Mouse (Mus musculus) liver, embryonic 14.5 days (tissue): ENCODE data around the gene Spred1. TPM values are rescaled to one million over a fixed set of nuclear protein-coding genes. Genes with fewer than 3 reads are reported as not detected.

Experiments
- ATAC-seq: fragments of 200-750 bp; cut with Nextera tagmentation; 2 replicates; pipeline ENCODE4 v1.8.0; 2017; ENCODE audit warnings: moderate number of reproducible peaks, mild to moderate bottlenecking, moderate library complexity; ENCODE audit not compliant: insufficient read depth
- DNase-seq, 3 experiments: peaks; one replicate each; pipeline ENCODE4 v3.0.0-alpha.2; 2012 to 2013; ENCODE audit warnings: low read depth in 3 of 3, low spot score in 3 of 3
- H3K27ac ChIP-seq: fragments of 300-500 bp; sonication (generic); 2 replicates; pipeline ENCODE4 v1.5.1; 2014; ENCODE audit warnings: moderate library complexity, mild to moderate bottlenecking, control low read depth, inconsistent platforms
- H3K27me3 ChIP-seq: fragments of 300-500 bp; sonication (generic); 2 replicates; pipeline ENCODE4 v1.6.1; 2014; ENCODE audit warnings: mild to moderate bottlenecking, low read length, moderate library complexity; ENCODE audit not compliant: control insufficient read depth, insufficient read depth
- H3K36me3 ChIP-seq: fragments of 300-500 bp; sonication (generic); replicated peaks from 2 replicates; pipeline ENCODE4 v1.6.1; 2014; ENCODE audit warnings: low read depth; ENCODE audit not compliant: control insufficient read depth, insufficient read depth
- H3K4me1 ChIP-seq, 2 experiments: fragments of 200-500 bp in 1 of 2; fragments of 300-500 bp in 1 of 2; sonication (generic) in 1 of 2; replicated peaks; 2 replicates each; pipeline ENCODE4 v1.6.1; 2012 to 2014; ENCODE audit warnings: antibody characterized with exemption in 1 of 2, inconsistent platforms in 1 of 2, low read length in 1 of 2; ENCODE audit not compliant: control insufficient read depth in 2 of 2, insufficient read depth in 2 of 2
- H3K4me2 ChIP-seq: fragments of 300-500 bp; sonication (generic); 2 replicates; pipeline ENCODE4 v1.6.1; 2014; ENCODE audit warnings: low read depth, mild to moderate bottlenecking, control low read depth, moderate library complexity
- H3K4me3 ChIP-seq, 2 experiments: fragments of 200-500 bp in 1 of 2; fragments of 300-500 bp in 1 of 2; sonication (generic) in 1 of 2; 2 replicates each; pipeline ENCODE4 v1.5.1; 2012 to 2014; ENCODE audit warnings: low read depth in 2 of 2, low read length in 2 of 2, mild to moderate bottlenecking in 2 of 2, control low read depth in 1 of 2, inconsistent platforms in 1 of 2, moderate library complexity in 1 of 2; ENCODE audit not compliant: insufficient read depth in 1 of 2
- H3K9ac ChIP-seq: fragments of 300-500 bp; sonication (generic); replicated peaks from 2 replicates; pipeline ENCODE4 v1.6.1; 2014; ENCODE audit warnings: mild to moderate bottlenecking, control low read depth, moderate library complexity
- H3K9me3 ChIP-seq: fragments of 300-500 bp; sonication (generic); 2 replicates; pipeline ENCODE4 v1.6.1; 2016; ENCODE audit warnings: low read length, mixed read lengths; ENCODE audit not compliant: control insufficient read depth
- CTCF ChIP-seq: IDR thresholded peaks from 2 replicates; pipeline ENCODE4 v1.5.1; 2016; ENCODE audit warnings: antibody characterized with exemption, low read depth, control low read depth
- EP300 ChIP-seq: IDR thresholded peaks from 2 replicates; pipeline ENCODE4 v1.6.1; 2016; ENCODE audit warnings: antibody characterized with exemption, low read depth
- WGBS: fragments of 180-500 bp; shearing (Covaris S2); extraction: QIAGEN DNeasy Blood & Tissue Kit; methylation state at CpG from one replicate; pipeline ENCODE4 v1.1.7; 2014; ENCODE audit not compliant: insufficient replicate concordance; 5-methylcytosine and 5-hydroxymethylcytosine counted together
- polyA plus RNA-seq, 2 experiments: library from polyadenylated mRNA; depleted of rRNA in 1 of 2; stranded (reverse) in 1 of 2; unstranded in 1 of 2; fragments of >200 nt; fragmentation: Nextera tagmentation in 1 of 2; extraction: Ambion mirVana in 1 of 2; gene quantifications; 2 replicates each; pipeline versions ENCODE4 v1.2.1 to v1.2.3; 2012 to 2014

The Spred1 gene
- polyA plus RNA-seq (2012; rRNA removed) (1.5 and 2.4 TPM in 2 replicates), polyA plus RNA-seq (2014; fragmentation: Nextera tagmentation; extraction: Ambion mirVana) (2.7 and 3.4 TPM in 2 replicates)

DNA sequence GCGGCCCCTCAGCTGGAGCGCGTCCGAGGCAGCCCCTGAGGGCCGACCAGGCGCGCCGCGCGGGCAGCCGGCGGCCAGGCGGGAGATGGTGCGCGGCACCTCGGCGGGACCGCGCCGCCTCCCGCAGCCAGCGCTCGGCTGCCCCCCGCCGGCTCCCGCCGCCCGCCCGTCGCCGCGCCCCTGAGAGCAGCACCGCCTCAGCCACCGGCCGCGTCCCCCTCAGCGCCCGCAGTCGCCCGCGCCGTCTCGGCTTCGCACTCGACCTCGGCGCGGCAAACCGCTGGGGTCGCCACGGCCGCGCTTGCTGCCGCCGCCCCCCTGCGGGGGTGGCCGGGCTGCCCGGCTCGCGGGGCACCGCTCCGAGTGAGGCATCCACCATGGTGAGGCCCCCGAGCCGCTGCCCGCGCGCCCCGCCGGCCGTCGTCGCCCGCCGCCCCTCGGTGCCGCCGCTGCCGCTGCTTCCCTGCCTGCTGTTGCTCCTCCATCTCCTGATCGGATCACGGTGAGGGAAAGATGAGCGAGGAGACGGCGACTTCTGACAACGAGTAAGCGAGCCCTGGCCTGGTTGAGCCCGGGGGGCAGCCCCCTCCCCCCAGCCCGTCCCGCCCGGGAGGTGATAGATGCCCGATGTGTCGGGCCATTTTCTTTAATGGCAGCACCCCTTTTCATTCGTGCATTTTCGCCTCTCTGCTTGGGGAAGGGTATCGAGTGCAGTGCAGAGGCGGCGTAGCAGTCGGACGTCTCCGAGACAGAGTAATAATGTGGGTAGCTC is at the start of gene Spred1:
Gene Spred1, plus strand, starts transcription at position 163 of the 772 bp plus-strand sequence.
- peak in 1 of 3 experiments; percentile 7 for DNase-seq
- 1% methylated on average over 74 of the region's 99 CpGs for WGBS
- Histone ChIP-seq H3K4me2 (peak within 1 kb of the TSS; percentile 92), H3K9ac (peak within 1 kb of the TSS; percentile 77), H3K36me3 (no peaks in the 10 kb centered on the region), H3K4me1 (peaks cover 0 to 9% of the 10 kb centered on the region in 2 experiments; a peak in 3 of 4 replicates), H3K27me3 (no peaks in the 10 kb centered on the region), H3K9me3 (no peaks in the 10 kb centered on the region), H3K27ac (peak within 1 kb of the TSS; percentile 60; the same call in 1 of the 2 replicates), H3K4me3 (peak within 1 kb of the TSS; percentile 81 to 90)
- TF ChIP-seq CTCF, result no peak
- TF ChIP-seq EP300, result no peak
- peak; percentile 46; the same call in 1 of the 2 replicates for ATAC-seq

DNA sequence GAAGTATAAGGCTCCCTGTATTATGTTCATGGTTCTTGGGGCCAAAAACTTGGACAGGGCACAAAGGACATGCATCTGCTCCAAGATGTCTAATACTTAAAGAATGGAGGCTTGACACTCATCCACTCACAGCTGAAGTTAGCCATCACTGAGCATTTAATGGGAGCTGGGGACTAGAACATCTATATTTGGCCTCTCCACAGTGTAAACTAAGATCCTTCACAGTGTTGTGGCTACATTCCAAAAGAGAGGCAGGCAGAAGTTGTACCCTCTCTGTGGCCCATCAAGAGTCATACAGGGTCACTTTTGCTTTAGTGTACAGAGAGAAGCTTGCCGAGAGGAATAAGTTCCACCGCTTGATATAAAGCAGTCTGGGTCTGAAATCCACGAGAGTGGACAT is 49.6 kb upstream of the Spred1 start:
- H3K9ac ChIP-seq, result no peak overlapping the region
- H3K27ac ChIP-seq, result no peak overlapping the region
- H3K4me2 ChIP-seq, result no peak overlapping the region
- no peak for ATAC-seq
- no peak overlapping the region for H3K4me3 ChIP-seq
- WGBS, result 55% methylated on average over 3 of the region's 3 CpGs
- H3K36me3 ChIP-seq, result no peaks in the 10 kb centered on the region
- no peaks in the 10 kb centered on the region for H3K4me1 ChIP-seq
- no peaks in the 10 kb centered on the region for H3K9me3 ChIP-seq
- TF ChIP-seq EP300 (no peak), CTCF (no peak)
- no peaks in the 10 kb centered on the region for H3K27me3 ChIP-seq
- no peak for DNase-seq

DNA sequence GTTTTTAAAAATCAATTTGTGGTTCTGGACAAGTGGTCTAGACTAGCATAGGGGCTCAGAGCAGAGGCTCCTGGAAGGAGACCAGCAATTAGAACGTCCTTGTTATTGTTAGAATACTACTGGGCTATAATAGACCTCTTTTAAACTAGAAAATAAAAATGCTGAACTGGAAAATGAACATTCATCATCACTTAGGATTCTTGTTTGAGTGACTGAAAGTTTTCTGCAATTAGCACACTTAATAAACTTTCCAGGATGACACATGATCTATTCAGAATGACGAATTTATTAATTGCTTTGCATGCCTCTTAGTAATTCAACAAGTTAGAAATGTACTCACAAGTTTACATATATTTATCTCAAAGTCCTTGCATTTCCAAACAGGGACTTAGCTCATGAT is 42.5 kb upstream of the Spred1 start:
- Histone ChIP-seq H3K36me3 (no peaks in the 10 kb centered on the region), H3K9me3 (no peaks in the 10 kb centered on the region), H3K4me2 (no peak overlapping the region), H3K9ac (no peak overlapping the region), H3K27ac (no peak overlapping the region), H3K4me1 (no peaks in the 10 kb centered on the region), H3K4me3 (no peak overlapping the region), H3K27me3 (no peaks in the 10 kb centered on the region)
- no peak for DNase-seq
- no peak for TF ChIP-seq EP300
- TF ChIP-seq CTCF, result no peak
- no peak for ATAC-seq
- WGBS, result 50% methylated on average over 2 of the region's 2 CpGs

DNA sequence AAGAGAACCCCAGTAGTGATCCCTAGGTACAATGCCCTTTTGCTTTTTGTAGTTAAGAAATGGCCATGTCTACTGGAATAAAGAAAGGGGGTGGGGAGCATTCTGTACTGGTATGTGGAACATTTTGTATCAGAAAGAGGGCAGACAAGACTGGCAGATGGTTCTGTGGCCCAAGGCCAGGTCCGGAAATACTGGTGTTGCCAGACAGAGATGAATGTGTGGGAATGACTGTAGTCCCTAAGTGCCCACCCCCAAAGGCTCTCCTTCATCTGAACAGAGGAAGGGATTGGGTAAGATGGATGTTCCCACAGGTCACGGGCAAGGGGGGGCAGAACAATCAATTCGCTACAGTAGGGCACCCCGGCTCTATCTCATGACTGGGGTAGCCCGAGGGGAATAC is 41.6 kb upstream of the Spred1 start:
- DNase-seq (no peak), ATAC-seq (no peak)
- no peak overlapping the region for H3K9ac ChIP-seq
- no peak overlapping the region for H3K27ac ChIP-seq
- H3K27me3 ChIP-seq, result no peaks in the 10 kb centered on the region
- H3K36me3 ChIP-seq, result no peaks in the 10 kb centered on the region
- no peak overlapping the region for H3K4me3 ChIP-seq
- H3K9me3 ChIP-seq, result no peaks in the 10 kb centered on the region
- 64% methylated on average over 5 of the region's 5 CpGs for WGBS
- TF ChIP-seq EP300, result no peak
- no peak for TF ChIP-seq CTCF
- H3K4me2 ChIP-seq, result no peak overlapping the region
- H3K4me1 ChIP-seq, result no peaks in the 10 kb centered on the region

DNA sequence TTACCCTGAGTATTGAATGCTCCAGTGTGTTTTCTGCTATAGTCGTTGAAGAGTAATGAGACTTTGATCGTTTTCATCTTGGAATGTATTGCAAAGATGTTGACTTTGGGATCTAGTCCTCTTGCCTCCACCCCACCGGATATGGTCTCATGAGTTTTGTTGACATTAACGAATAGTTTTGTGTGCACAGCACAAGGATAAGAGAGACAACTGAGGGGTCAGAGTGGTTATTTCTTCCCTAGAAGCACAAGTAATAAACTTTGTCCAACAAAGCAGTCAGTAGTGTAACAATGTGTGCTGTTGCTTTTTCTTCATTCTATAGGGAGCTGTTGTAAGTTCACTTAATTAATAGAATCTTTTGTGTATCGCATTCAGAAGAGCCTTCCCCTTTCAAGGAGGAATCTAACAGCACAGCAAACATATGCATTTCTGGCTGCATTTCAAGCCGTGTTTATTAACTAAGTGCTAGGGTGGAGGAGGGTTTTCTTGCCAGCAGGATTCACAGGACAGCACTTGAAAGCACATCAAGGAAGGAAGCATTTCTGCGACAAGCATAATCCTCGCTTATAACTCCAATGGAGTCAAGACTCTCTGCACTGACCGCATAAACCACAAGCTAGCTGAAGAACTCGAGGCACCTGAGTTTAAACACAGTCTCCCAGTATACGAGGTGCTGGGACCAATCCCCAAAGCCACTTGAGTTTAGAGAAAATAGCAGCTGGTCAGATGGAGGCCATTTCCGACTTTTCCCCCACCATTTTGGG is 35.0 kb upstream of the Spred1 start:
- Histone ChIP-seq H3K9ac (no peak overlapping the region), H3K9me3 (no peaks in the 10 kb centered on the region), H3K4me2 (no peak overlapping the region), H3K4me3 (no peak overlapping the region), H3K27me3 (no peaks in the 10 kb centered on the region), H3K4me1 (peaks cover 0 to 2% of the 10 kb centered on the region in 2 experiments; a peak in 1 of 4 replicates), H3K27ac (no peak overlapping the region), H3K36me3 (no peaks in the 10 kb centered on the region)
- TF ChIP-seq EP300 (no peak), CTCF (no peak)
- no peak for ATAC-seq
- WGBS, result 53% methylated on average over 12 of the region's 12 CpGs
- no peak for DNase-seq
